Mouse (Mus musculus) MEL (cell line): ENCODE measurements around the gene Unc13c.

ENCODE experiments used
- CHD1 ChIP-seq: IDR thresholded peaks from 2 replicates; pipeline ENCODE4 v1.6.1; 2012; ENCODE audit warnings: low read depth, mild to moderate bottlenecking, inconsistent platforms, low read length, improper control_type of control experiment
- CHD2 ChIP-seq: IDR thresholded peaks from 2 replicates; pipeline ENCODE4 v1.6.1; 2011; ENCODE audit warnings: low read length, improper control_type of control experiment
- CTCF ChIP-seq, 3 experiments: IDR thresholded peaks in 2 of 3; conservative IDR thresholded peaks in 1 of 3; 2 replicates each; pipeline ENCODE4 v1.5.1; 2011 to 2012; ENCODE audit warnings: low read length in 3 of 3, low read depth in 2 of 3, mild to moderate bottlenecking in 2 of 3, improper control_type of control experiment in 1 of 3, inconsistent platforms in 1 of 3, mixed read lengths in 1 of 3, moderate library complexity in 1 of 3; ENCODE audit not compliant: control insufficient read depth in 1 of 3, insufficient read depth in 1 of 3, poor library complexity in 1 of 3, severe bottlenecking in 1 of 3
- EP300 ChIP-seq, 2 experiments: IDR thresholded peaks; 2 replicates each; pipeline ENCODE4 v1.6.1; 2011; ENCODE audit warnings: improper control_type of control experiment in 2 of 2, low read length in 2 of 2, low read depth in 1 of 2, mild to moderate bottlenecking in 1 of 2
- KAT2A ChIP-seq: conservative IDR thresholded peaks from 2 replicates; pipeline ENCODE4 v1.6.1; 2012; ENCODE audit warnings: low read depth, low read length, improper control_type of control experiment, inconsistent platforms
- MEF2A ChIP-seq: IDR thresholded peaks from 2 replicates; pipeline ENCODE4 v1.6.1; 2014; ENCODE audit warnings: low read depth, mild to moderate bottlenecking, inconsistent platforms, low read length, improper control_type of control experiment; ENCODE audit not compliant: poor library complexity, insufficient replicate concordance, severe bottlenecking; ENCODE audit errors: extremely low read depth
- POLR2A ChIP-seq, 2 experiments: IDR thresholded peaks; 2 replicates each; pipeline ENCODE4 v1.6.1; 2011 to 2012; ENCODE audit warnings: low read length in 2 of 2, mild to moderate bottlenecking in 2 of 2, control low read depth in 1 of 2, improper control_type of control experiment in 1 of 2, low read depth in 1 of 2, moderate library complexity in 1 of 2; ENCODE audit not compliant: control insufficient read depth in 1 of 2, insufficient read depth in 1 of 2, poor library complexity in 1 of 2
- TAL1 ChIP-seq: IDR thresholded peaks from 2 replicates; pipeline ENCODE4 v1.6.1; 2012; ENCODE audit warnings: mild to moderate bottlenecking, inconsistent platforms, low read length, moderate library complexity, mixed read lengths
- ZNF384 ChIP-seq: IDR thresholded peaks from 2 replicates; pipeline ENCODE4 v1.6.1; 2012; ENCODE audit warnings: low read depth, mild to moderate bottlenecking, inconsistent platforms, low read length, improper control_type of control experiment

GRCm38 (mm10) chr9:73905959-73906358, 62.8 kb downstream of the Unc13c start:
- TF ChIP-seq CHD2: no peak
- TF ChIP-seq EP300 (IDR thresholded peaks at IDR 0.05; ENCODE audit: low read depth in 1 of 2, low read length in 2 of 2): no peak
- no peak for TF ChIP-seq CHD1
- no peak for TF ChIP-seq MEF2A
- no peak for TF ChIP-seq TAL1
- no peak for TF ChIP-seq CTCF (IDR thresholded peaks at IDR 0.05 in 2 of 3, conservative IDR thresholded peaks at IDR 0.05 in 1 of 3; ENCODE audit: control insufficient read depth in 1 of 3, insufficient read depth in 1 of 3, low read depth in 2 of 3, low read length in 3 of 3, poor library complexity in 1 of 3, severe bottlenecking in 1 of 3)
- no peak for TF ChIP-seq POLR2A (IDR thresholded peaks at IDR 0.05; ENCODE audit: control insufficient read depth in 1 of 2, insufficient read depth in 1 of 2, low read depth in 1 of 2, low read length in 2 of 2, poor library complexity in 1 of 2)
- TF ChIP-seq KAT2A: no peak
- no peak for TF ChIP-seq ZNF384
